Mouse (Mus musculus) cortical plate, adult 2 months (tissue): ENCODE measurements around the gene Akr1b3. TPM values are rescaled to one million over a fixed set of nuclear protein-coding genes. Genes with fewer than 3 reads are reported as not detected.

Experiments
- H3K27ac ChIP-seq: fragments of 200-500 bp; 2 replicates; pipeline ENCODE4 v1.5.1; 2012; ENCODE audit warnings: low read length, control low read depth, inconsistent platforms; ENCODE audit not compliant: insufficient read depth
- H3K4me1 ChIP-seq: fragments of 200-500 bp; 2 replicates; pipeline ENCODE4 v1.6.1; 2011; ENCODE audit warnings: low read length; ENCODE audit not compliant: control insufficient read depth, insufficient read depth
- H3K4me3 ChIP-seq: fragments of 200-500 bp; 2 replicates; pipeline ENCODE4 v1.5.1; 2011; ENCODE audit warnings: mild to moderate bottlenecking, low read length, control low read depth; ENCODE audit not compliant: insufficient read depth
- CTCF ChIP-seq: fragments of 200-500 bp; IDR thresholded peaks from 2 replicates; pipeline ENCODE4 v1.5.1; 2011; ENCODE audit warnings: mild to moderate bottlenecking, control low read depth, low read length; ENCODE audit not compliant: insufficient read depth; ENCODE audit errors: extremely low read depth
- POLR2A ChIP-seq: fragments of 200-500 bp; IDR thresholded peaks from 2 replicates; pipeline ENCODE4 v1.6.1; 2011; ENCODE audit warnings: mild to moderate bottlenecking, low read length, control low read depth; ENCODE audit not compliant: insufficient read depth; ENCODE audit errors: extremely low read depth
- polyA plus RNA-seq: library from polyadenylated mRNA; depleted of rRNA; stranded (reverse); fragments of >200 nt; gene quantifications from 2 replicates; pipeline ENCODE4 v1.2.3, GENCODE M21; 2012

Akr1b3 gene
- polyA plus RNA-seq, 1 experiment = 97.8 TPM

- no peak overlapping the region for H3K4me3 ChIP-seq
- H3K27ac ChIP-seq = no peak overlapping the region
- no peak for TF ChIP-seq POLR2A
- TF ChIP-seq CTCF = no peak
- H3K4me1 ChIP-seq = no peaks in the 10 kb centered on the region
Measured at GRCm38 (mm10) chr6:34331379-34331778, 14.1 kb upstream of the Akr1b3 start.

GRCm38 (mm10) chr6:34322121-34322520 lies 4.8 kb upstream of the Akr1b3 start:
- Histone ChIP-seq H3K27ac (no peak overlapping the region), H3K4me1 (no peaks in the 10 kb centered on the region), H3K4me3 (no peak overlapping the region)
- TF ChIP-seq POLR2A = no peak

GRCm38 (mm10) chr6:34318636-34319035 lies 1.4 kb upstream of the Akr1b3 start:
- no peak overlapping the region for H3K27ac ChIP-seq

GRCm38 (mm10) chr6:34318172-34318571 lies 894 bp upstream of the Akr1b3 start:
- H3K4me3 ChIP-seq = no peak overlapping the region; the same call in 1 of the 2 replicates
- TF ChIP-seq POLR2A (no peak), CTCF (no peak)
- H3K4me1 ChIP-seq = peaks cover 2% of the 10 kb centered on the region; the same call in 1 of the 2 replicates

More at GRCm38 (mm10) chr6:34318636-34319035, 1.4 kb upstream of the Akr1b3 start:
- TF ChIP-seq CTCF = no peak
- TF ChIP-seq POLR2A = no peak
- peaks cover 2% of the 10 kb centered on the region; the same call in 1 of the 2 replicates for H3K4me1 ChIP-seq
- no peak overlapping the region for H3K4me3 ChIP-seq

GRCm38 (mm10) chr6:34313921-34314320 lies 3.4 kb downstream of the Akr1b3 start:
- Histone ChIP-seq H3K4me3 (no peak overlapping the region), H3K4me1 (peaks cover 2% of the 10 kb centered on the region; the same call in 1 of the 2 replicates), H3K27ac (no peak overlapping the region)
- TF ChIP-seq POLR2A (no peak), CTCF (no peak)

More at GRCm38 (mm10) chr6:34318172-34318571, 894 bp upstream of the Akr1b3 start:
- H3K27ac ChIP-seq = no peak overlapping the region

- TF ChIP-seq POLR2A (no peak), CTCF (no peak)
- Histone ChIP-seq H3K4me3 (no peak overlapping the region), H3K27ac (no peak overlapping the region), H3K4me1 (peaks cover 2% of the 10 kb centered on the region; the same call in 1 of the 2 replicates)
Measured at GRCm38 (mm10) chr6:34313386-34313785, 3.9 kb downstream of the Akr1b3 start.

- Histone ChIP-seq H3K27ac (no peak overlapping the region), H3K4me3 (no peak overlapping the region)
- TF ChIP-seq POLR2A (no peak), CTCF (no peak)
Measured at GRCm38 (mm10) chr6:34310023-34310595, 7.2 kb downstream of the Akr1b3 start.

GRCm38 (mm10) chr6:34309526-34309925 lies 7.8 kb downstream of the Akr1b3 start:
- TF ChIP-seq CTCF = no peak
- no peak for TF ChIP-seq POLR2A
- H3K4me3 ChIP-seq = no peak overlapping the region

More at GRCm38 (mm10) chr6:34310023-34310595, 7.2 kb downstream of the Akr1b3 start:
- H3K4me1 ChIP-seq = no peaks in the 10 kb centered on the region

GRCm38 (mm10) chr6:34306797-34307196 lies 10.5 kb downstream of the Akr1b3 start:
- Histone ChIP-seq H3K27ac (no peak overlapping the region), H3K4me3 (no peak overlapping the region), H3K4me1 (no peaks in the 10 kb centered on the region)
- TF ChIP-seq POLR2A = no peak
- TF ChIP-seq CTCF = no peak

More at GRCm38 (mm10) chr6:34309526-34309925, 7.8 kb downstream of the Akr1b3 start:
- Histone ChIP-seq H3K4me1 (no peaks in the 10 kb centered on the region), H3K27ac (no peak overlapping the region)

- Histone ChIP-seq H3K27ac (no peak overlapping the region), H3K4me3 (no peak overlapping the region), H3K4me1 (no peaks in the 10 kb centered on the region)
- TF ChIP-seq CTCF (no peak), POLR2A (no peak)
Measured at GRCm38 (mm10) chr6:34304675-34305241, 12.5 kb downstream of the Akr1b3 start.
